Mouse (Mus musculus): ENCODE measurements around the gene Trio.

DNA sequence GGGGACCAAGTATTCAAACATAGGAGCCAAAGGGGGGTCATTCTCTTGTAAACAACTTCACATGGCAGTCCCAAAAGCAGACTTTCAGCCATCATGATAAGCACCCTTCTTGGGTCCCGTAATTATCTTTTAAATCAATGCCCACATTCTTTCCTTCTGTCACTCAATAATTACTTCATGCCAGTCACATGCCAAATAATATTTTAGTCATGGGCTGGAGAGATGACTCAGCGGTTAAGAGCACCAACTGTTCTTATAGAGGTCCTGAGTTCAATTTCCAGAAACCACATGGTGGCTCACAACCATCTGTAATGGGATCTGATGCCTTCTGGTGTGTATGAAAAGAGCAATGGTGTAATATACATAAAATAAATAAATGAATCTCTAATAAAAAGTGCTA lies 37.8 kb upstream of the Trio start:
- TF ChIP-seq CTCF (IDR thresholded peaks at IDR 0.05; ENCODE audit: low read depth) (no peak), EP300 (optimal IDR thresholded peaks at IDR 0.05) (no peak)

Data from stomach, postnatal 0 days (tissue).